Mouse (Mus musculus) E14TG2a.4 (cell line): ENCODE results near the gene Ptges3.

ENCODE experiments used
- H3K27me3 ChIP-seq: 2 replicates; pipeline ENCODE4 v1.6.1; 2014; ENCODE audit warnings: low read length, control low read depth; ENCODE audit not compliant: insufficient read depth
- H3K36me3 ChIP-seq: 2 replicates; pipeline ENCODE4 v1.6.1; 2014; ENCODE audit warnings: low read length, control low read depth; ENCODE audit not compliant: insufficient read depth
- H3K4me1 ChIP-seq: replicated peaks from 2 replicates; pipeline ENCODE4 v1.6.1; 2014; ENCODE audit warnings: low read depth, low read length, control low read depth
- H3K4me3 ChIP-seq: replicated peaks from 2 replicates; pipeline ENCODE4 v1.5.1; 2014; ENCODE audit warnings: mild to moderate bottlenecking, low read length
- H3K9me3 ChIP-seq: 2 replicates; pipeline ENCODE4 v1.6.1; 2014; ENCODE audit warnings: low read length, control low read depth
- CTCF ChIP-seq: conservative IDR thresholded peaks from 2 replicates; pipeline ENCODE4 v1.5.1; 2014; ENCODE audit warnings: low read length
- NANOG ChIP-seq: IDR thresholded peaks from 2 replicates; pipeline ENCODE4 v1.6.1; 2014; ENCODE audit warnings: borderline replicate concordance, low read length, mixed read lengths
- POU5F1 ChIP-seq: IDR thresholded peaks from 2 replicates; pipeline ENCODE4 v1.6.1; 2014; ENCODE audit warnings: low read length, borderline replicate concordance

Gene Ptges3

DNA sequence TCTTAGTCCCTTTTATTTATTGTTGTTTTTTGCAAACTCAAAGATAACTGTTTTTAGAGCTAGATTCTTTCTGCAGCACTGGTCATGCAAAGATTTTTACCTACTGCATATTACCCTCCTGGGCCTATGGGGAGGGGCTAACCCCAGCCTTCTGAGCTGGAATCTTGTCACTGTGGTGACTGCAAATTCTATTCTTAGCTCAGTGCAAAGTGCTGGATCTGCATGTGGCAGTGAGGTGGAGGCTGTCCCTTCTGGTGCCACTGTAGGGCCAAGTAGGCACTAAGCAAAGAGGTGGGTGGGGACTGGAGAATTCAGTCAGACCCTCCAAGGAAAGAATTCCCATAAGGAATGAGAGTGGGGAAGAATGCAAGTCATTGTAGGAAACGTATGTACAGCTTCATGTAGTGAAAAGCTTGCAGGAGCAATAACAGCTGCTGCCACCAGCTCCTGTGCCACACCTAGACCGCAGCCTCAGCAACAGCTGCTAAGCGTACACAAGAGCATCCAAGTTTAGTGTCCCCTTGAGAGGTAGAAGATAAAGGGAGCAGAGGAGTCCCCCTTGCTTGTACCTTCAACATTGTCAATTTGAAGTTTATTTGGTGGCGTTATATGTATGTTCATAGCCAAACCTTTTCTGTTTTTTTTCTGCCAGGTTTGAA lies 51.5 kb downstream of the Ptges3 start:
- H3K9me3 ChIP-seq = no peaks in the 10 kb centered on the region
- H3K4me3 ChIP-seq = no peak overlapping the region
- peaks cover 87% of the 10 kb centered on the region for H3K36me3 ChIP-seq
- no peaks in the 10 kb centered on the region for H3K27me3 ChIP-seq
- H3K4me1 ChIP-seq = peaks cover 66% of the 10 kb centered on the region
- TF ChIP-seq POU5F1 (no peak), NANOG (no peak), CTCF (no peak)

GRCm38 (mm10) chr10:128111227-128111626 lies 52.5 kb downstream of the Ptges3 start:
- Histone ChIP-seq H3K4me3 (no peak overlapping the region), H3K36me3 (peaks cover 92% of the 10 kb centered on the region)
- no peak for TF ChIP-seq CTCF
- no peak for TF ChIP-seq POU5F1
- TF ChIP-seq NANOG = no peak

DNA sequence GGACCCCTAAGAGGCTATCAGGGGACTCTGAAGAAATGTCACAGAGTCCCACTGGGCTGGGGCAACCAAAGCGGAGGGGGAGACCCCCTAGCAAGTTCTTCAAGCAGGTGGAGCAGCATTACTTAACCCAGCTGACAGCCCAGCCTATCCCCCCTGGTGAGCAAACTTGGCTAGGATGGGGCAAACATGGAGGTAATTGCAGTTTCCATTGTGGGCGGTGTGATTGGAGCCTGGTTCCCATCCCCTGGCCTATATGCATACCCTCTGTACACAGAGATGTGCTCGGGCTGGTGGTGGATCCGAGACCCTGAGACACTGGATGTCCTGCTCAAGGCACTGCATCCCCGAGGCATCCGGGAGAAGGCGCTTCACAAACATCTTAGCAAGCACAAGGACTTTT lies 65.1 kb downstream of the Ptges3 start:
- peaks cover 63% of the 10 kb centered on the region for H3K4me1 ChIP-seq
- peaks cover 99% of the 10 kb centered on the region for H3K36me3 ChIP-seq
- no peaks in the 10 kb centered on the region for H3K9me3 ChIP-seq
- no peaks in the 10 kb centered on the region for H3K27me3 ChIP-seq
- H3K4me3 ChIP-seq = 0 out of 2 replicates have a peak overlapping the region, but pooled peaks have one; percentile 14
- TF ChIP-seq CTCF (no peak), POU5F1 (no peak), NANOG (no peak)

More at GRCm38 (mm10) chr10:128111227-128111626, 52.5 kb downstream of the Ptges3 start:
- H3K27me3 ChIP-seq = no peaks in the 10 kb centered on the region
- peaks cover 59% of the 10 kb centered on the region for H3K4me1 ChIP-seq
- H3K9me3 ChIP-seq = no peaks in the 10 kb centered on the region

DNA sequence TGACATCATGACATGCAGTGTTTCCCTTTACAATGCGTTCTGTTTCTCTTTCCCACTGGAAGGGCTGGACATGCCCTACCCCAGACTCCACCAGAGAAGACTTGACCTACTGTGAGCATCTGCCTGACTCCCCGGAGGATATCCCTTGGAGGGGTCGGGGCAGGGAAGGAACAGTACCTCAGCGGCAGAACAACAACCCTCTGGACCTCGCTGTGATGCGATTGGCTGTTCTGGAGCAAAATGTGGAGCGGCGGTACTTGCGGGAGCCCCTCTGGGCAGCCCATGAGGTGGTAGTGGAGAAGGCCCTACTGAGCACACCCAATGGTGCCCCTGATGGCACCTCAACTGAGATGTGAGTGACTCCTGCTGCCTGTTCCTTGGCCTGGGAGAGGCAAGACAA lies 66.1 kb downstream of the Ptges3 start:
- Histone ChIP-seq H3K27me3 (no peaks in the 10 kb centered on the region), H3K36me3 (peaks cover 97% of the 10 kb centered on the region), H3K4me3 (no peak overlapping the region), H3K4me1 (peaks cover 70% of the 10 kb centered on the region), H3K9me3 (no peaks in the 10 kb centered on the region)
- TF ChIP-seq NANOG (no peak), CTCF (no peak), POU5F1 (no peak)

GRCm38 (mm10) chr10:128125951-128126350 lies 67.2 kb downstream of the Ptges3 start:
- TF ChIP-seq CTCF = no peak
- no peak for TF ChIP-seq POU5F1
- no peak for TF ChIP-seq NANOG
- Histone ChIP-seq H3K4me1 (peaks cover 73% of the 10 kb centered on the region), H3K4me3 (no peak overlapping the region), H3K27me3 (no peaks in the 10 kb centered on the region), H3K9me3 (no peaks in the 10 kb centered on the region), H3K36me3 (peaks cover 97% of the 10 kb centered on the region)
